Mouse (Mus musculus) layer of hippocampus, adult 9-11 months (tissue): Measurements from ENCODE around the gene Nat14.
"Not testable (repeated sequence)": the region's sequence is repeated elsewhere in the genome, so short reads cannot be mapped to it uniquely, and the experiment has no call there.

ENCODE experiments used
- DNase-seq: peaks from one replicate; pipeline ENCODE4 v3.0.0; 2022

Nat14 gene

GRCm38 (mm10) chr7:4921824-4922482 is at the start of gene Nat14:
TSS of gene Nat14 (plus strand) at chr7:4922028.
- DNase-seq = no peak

GRCm38 (mm10) chr7:4876753-4877221 is 45.0 kb upstream of the Nat14 start, which contains the start of gene Isoc2a:
TSS of gene Isoc2a (plus strand) at chr7:4877153.
- peak; percentile 94 for DNase-seq

- DNase-seq = no peak
Observed at GRCm38 (mm10) chr7:4877226-4877625, 44.6 kb upstream of the Nat14 start.

GRCm38 (mm10) chr7:4878186-4878585 is 43.6 kb upstream of the Nat14 start:
- DNase-seq = no peak

- not testable (repeated sequence) for DNase-seq
Observed at GRCm38 (mm10) chr7:4879036-4879435, 42.8 kb upstream of the Nat14 start.

GRCm38 (mm10) chr7:4886680-4887079 is 35.1 kb upstream of the Nat14 start:
- DNase-seq = no peak

GRCm38 (mm10) chr7:4895186-4895585 is 26.6 kb upstream of the Nat14 start:
- no peak for DNase-seq

GRCm38 (mm10) chr7:4898851-4899648 is 22.8 kb upstream of the Nat14 start:
- no peak for DNase-seq

- DNase-seq = no peak
Observed at GRCm38 (mm10) chr7:4899649-4900522, 21.9 kb upstream of the Nat14 start.

- no peak for DNase-seq
Observed at GRCm38 (mm10) chr7:4900523-4900851, 21.3 kb upstream of the Nat14 start.

GRCm38 (mm10) chr7:4901171-4901570 is 20.7 kb upstream of the Nat14 start:
- DNase-seq = no peak

- DNase-seq = no peak
Observed at GRCm38 (mm10) chr7:4902404-4902803, 19.4 kb upstream of the Nat14 start.

GRCm38 (mm10) chr7:4906466-4906950 is 15.3 kb upstream of the Nat14 start, which contains the start of gene Gm36210:
TSS of gene Gm36210 (minus strand) at chr7:4906516.
- no peak for DNase-seq

GRCm38 (mm10) chr7:4911561-4911960 is 10.3 kb upstream of the Nat14 start:
- no peak for DNase-seq

- DNase-seq = no peak
Observed at GRCm38 (mm10) chr7:4912248-4912647, 9.6 kb upstream of the Nat14 start.

- peak; percentile 93 for DNase-seq
Observed at GRCm38 (mm10) chr7:4915007-4915665, 6.7 kb upstream of the Nat14 start, which contains the start of gene Zfp628. TSS of gene Zfp628 (plus strand) at chr7:4915217.

GRCm38 (mm10) chr7:4915669-4916416 is 6.0 kb upstream of the Nat14 start:
- no peak for DNase-seq

- no peak for DNase-seq
Observed at GRCm38 (mm10) chr7:4917494-4917893, 4.3 kb upstream of the Nat14 start.

GRCm38 (mm10) chr7:4918681-4919080 is 3.1 kb upstream of the Nat14 start:
- DNase-seq = no peak

GRCm38 (mm10) chr7:4919096-4919495 is 2.7 kb upstream of the Nat14 start:
- DNase-seq = no peak

GRCm38 (mm10) chr7:4919971-4920370 is 1.9 kb upstream of the Nat14 start:
- DNase-seq = no peak

GRCm38 (mm10) chr7:4920496-4920895 is 1.3 kb upstream of the Nat14 start:
- no peak for DNase-seq
